Mouse (Mus musculus): ENCODE data around the gene Nipsnap3a. TPM values are rescaled to one million over a fixed set of nuclear protein-coding genes. Genes with fewer than 3 reads are reported as not detected.

Nipsnap3a gene
- polyA plus RNA-seq, 1 experiment from 2014 or later: 0.11 TPM

GRCm38 (mm10) chr4:52999449-52999848 lies 10.4 kb downstream of the Nipsnap3a start:
- Histone ChIP-seq H3K27me3 (ENCODE audit: insufficient read depth, low read length) (no peaks in the 10 kb centered on the region), H3K36me3 (ENCODE audit: insufficient read depth, low read length) (no peaks in the 10 kb centered on the region), H3K9ac (ENCODE audit: low read depth, low read length) (no peak overlapping the region), H3K4me3 (replicated peaks; ENCODE audit: low read depth, low read length) (no peak overlapping the region), H3K4me1 (replicated peaks; ENCODE audit: insufficient read depth, low read length) (no peaks in the 10 kb centered on the region), H3K9me3 (replicated peaks; ENCODE audit: low read length) (no peaks in the 10 kb centered on the region), H3K4me2 (ENCODE audit: low read length) (no peak overlapping the region), H3K27ac (no peak overlapping the region)
- ATAC-seq (replicated peaks; ENCODE audit: low FRiP score, low read depth) (no peak), DNase-seq (ENCODE audit: low spot score) (no peak)
- TF ChIP-seq CTCF (IDR thresholded peaks at IDR 0.05; ENCODE audit: low read depth): no peak
- WGBS: 88% methylated on average over 6 of the region's 6 CpGs

DNA sequence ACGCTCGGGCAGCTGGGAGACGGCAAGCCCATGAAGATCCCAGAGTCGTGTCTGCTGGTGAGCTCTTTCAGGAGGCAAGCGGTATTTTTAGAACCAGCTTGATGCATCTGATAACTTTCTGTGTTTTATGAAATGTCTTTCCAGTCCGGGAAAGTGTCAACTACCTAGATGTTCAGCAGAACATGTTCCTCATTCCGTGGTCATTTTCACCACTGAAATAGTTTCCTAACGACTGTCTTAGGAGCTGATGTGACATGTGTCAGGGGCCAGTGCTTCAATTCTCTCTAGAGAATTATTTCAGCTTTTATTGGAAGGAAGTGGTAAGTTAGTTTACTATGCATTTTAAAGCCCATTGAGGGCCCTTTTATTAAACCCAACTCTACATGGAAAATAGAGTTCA lies 11.1 kb downstream of the Nipsnap3a start:
- H3K4me2 ChIP-seq (ENCODE audit: low read length): no peak overlapping the region
- H3K9me3 ChIP-seq (replicated peaks; ENCODE audit: low read length): no peaks in the 10 kb centered on the region
- no peak for TF ChIP-seq CTCF (IDR thresholded peaks at IDR 0.05; ENCODE audit: low read depth)
- H3K9ac ChIP-seq (ENCODE audit: low read depth, low read length): no peak overlapping the region
- ATAC-seq (replicated peaks; ENCODE audit: low FRiP score, low read depth) (no peak), DNase-seq (ENCODE audit: low spot score) (no peak)
- no peak overlapping the region for H3K27ac ChIP-seq
- H3K36me3 ChIP-seq (ENCODE audit: insufficient read depth, low read length): no peaks in the 10 kb centered on the region
- H3K27me3 ChIP-seq (ENCODE audit: insufficient read depth, low read length): no peaks in the 10 kb centered on the region
- 79% methylated on average over 8 of the region's 8 CpGs for WGBS
- H3K4me1 ChIP-seq (replicated peaks; ENCODE audit: insufficient read depth, low read length): no peaks in the 10 kb centered on the region
- H3K4me3 ChIP-seq (replicated peaks; ENCODE audit: low read depth, low read length): no peak overlapping the region

- WGBS: 66% methylated on average over 4 of the region's 4 CpGs
Observed at GRCm38 (mm10) chr4:53009183-53009582, 20.1 kb downstream of the Nipsnap3a start.

GRCm38 (mm10) chr4:53009871-53010270 lies 20.8 kb downstream of the Nipsnap3a start:
- Histone ChIP-seq H3K4me2 (ENCODE audit: low read length) (no peak overlapping the region), H3K27me3 (ENCODE audit: insufficient read depth, low read length) (no peaks in the 10 kb centered on the region), H3K27ac (no peak overlapping the region), H3K4me3 (replicated peaks; ENCODE audit: low read depth, low read length) (no peak overlapping the region), H3K9me3 (replicated peaks; ENCODE audit: low read length) (no peaks in the 10 kb centered on the region), H3K36me3 (ENCODE audit: insufficient read depth, low read length) (no peaks in the 10 kb centered on the region), H3K9ac (ENCODE audit: low read depth, low read length) (no peak overlapping the region), H3K4me1 (replicated peaks; ENCODE audit: insufficient read depth, low read length) (0 out of 2 replicates have a peak, but pooled peaks cover 4% of the 10 kb centered on the region)
- ATAC-seq (replicated peaks; ENCODE audit: low FRiP score, low read depth) (no peak), DNase-seq (ENCODE audit: low spot score) (no peak)
- no peak for TF ChIP-seq CTCF (IDR thresholded peaks at IDR 0.05; ENCODE audit: low read depth)
- 85% methylated on average over 4 of the region's 4 CpGs for WGBS

More at GRCm38 (mm10) chr4:53009183-53009582, 20.1 kb downstream of the Nipsnap3a start:
- peak; percentile 43 for TF ChIP-seq CTCF (IDR thresholded peaks at IDR 0.05; ENCODE audit: low read depth)
- Histone ChIP-seq H3K9me3 (replicated peaks; ENCODE audit: low read length) (no peaks in the 10 kb centered on the region), H3K27me3 (ENCODE audit: insufficient read depth, low read length) (no peaks in the 10 kb centered on the region), H3K9ac (ENCODE audit: low read depth, low read length) (no peak overlapping the region), H3K27ac (no peak overlapping the region), H3K4me3 (replicated peaks; ENCODE audit: low read depth, low read length) (no peak overlapping the region), H3K4me1 (replicated peaks; ENCODE audit: insufficient read depth, low read length) (0 out of 2 replicates have a peak, but pooled peaks cover 4% of the 10 kb centered on the region), H3K4me2 (ENCODE audit: low read length) (no peak overlapping the region), H3K36me3 (ENCODE audit: insufficient read depth, low read length) (no peaks in the 10 kb centered on the region)
- DNase-seq (ENCODE audit: low spot score) (peak; percentile 67), ATAC-seq (replicated peaks; ENCODE audit: low FRiP score, low read depth) (no peak)

- peak within 1 kb of the TSS; percentile 88 for H3K4me3 ChIP-seq (replicated peaks; ENCODE audit: low read depth, low read length)
- no peaks in the 10 kb centered on the region for H3K27me3 ChIP-seq (ENCODE audit: insufficient read depth, low read length)
- H3K9me3 ChIP-seq (replicated peaks; ENCODE audit: low read length): no peaks in the 10 kb centered on the region
- peak; percentile 99 for DNase-seq (ENCODE audit: low spot score)
- WGBS: under 1% methylated on average over 62 of the region's 63 CpGs
- peak within 1 kb of the TSS; percentile 86 for H3K27ac ChIP-seq
- peak within 1 kb of the TSS; percentile 65 for H3K4me2 ChIP-seq (ENCODE audit: low read length)
- H3K36me3 ChIP-seq (ENCODE audit: insufficient read depth, low read length): peaks cover 12% of the 10 kb centered on the region; the same call in 1 of the 2 replicates
- H3K9ac ChIP-seq (ENCODE audit: low read depth, low read length): peak within 1 kb of the TSS; percentile 84
- no peak for TF ChIP-seq CTCF (IDR thresholded peaks at IDR 0.05; ENCODE audit: low read depth)
- peak; percentile 96 for ATAC-seq (replicated peaks; ENCODE audit: low FRiP score, low read depth)
- H3K4me1 ChIP-seq (replicated peaks; ENCODE audit: insufficient read depth, low read length): 0 out of 2 replicates have a peak, but pooled peaks cover 4% of the 10 kb centered on the region
Observed at GRCm38 (mm10) chr4:53011732-53012361, 22.8 kb downstream of the Nipsnap3a start, which contains the start of gene Nipsnap3b. Nipsnap3b (plus strand) TSS chr4:53011880.

DNA sequence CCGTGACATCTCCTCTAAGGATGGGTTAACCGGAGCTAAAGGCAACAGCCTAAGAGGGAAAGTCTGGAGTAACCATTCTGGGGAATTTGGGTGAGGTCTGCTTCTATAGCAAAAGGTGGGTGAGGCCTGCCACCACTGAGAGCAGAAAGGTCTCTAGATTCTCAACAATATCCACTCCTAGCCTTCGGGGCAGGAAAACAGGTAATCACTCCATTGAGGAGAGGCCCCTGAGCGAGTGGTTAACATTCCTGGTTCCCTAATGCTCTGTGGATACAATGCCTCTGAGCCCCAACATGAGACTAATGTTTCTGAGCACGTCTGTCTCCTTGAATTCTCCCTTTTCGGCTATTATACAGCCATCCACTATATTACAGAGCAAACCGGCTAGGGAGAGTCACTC lies 25.3 kb downstream of the Nipsnap3a start:
- WGBS: 93% methylated on average over 7 of the region's 7 CpGs
- no peak for DNase-seq (ENCODE audit: low spot score)

More for the DNA sequence above, 25.3 kb downstream of the Nipsnap3a start:
- no peak overlapping the region for H3K4me3 ChIP-seq (replicated peaks; ENCODE audit: low read depth, low read length)
- peaks cover 25% of the 10 kb centered on the region for H3K36me3 ChIP-seq (ENCODE audit: insufficient read depth, low read length)
- H3K9me3 ChIP-seq (replicated peaks; ENCODE audit: low read length): no peaks in the 10 kb centered on the region
- H3K9ac ChIP-seq (ENCODE audit: low read depth, low read length): no peak overlapping the region
- H3K4me1 ChIP-seq (replicated peaks; ENCODE audit: insufficient read depth, low read length): 0 out of 2 replicates have a peak, but pooled peaks cover 4% of the 10 kb centered on the region
- H3K4me2 ChIP-seq (ENCODE audit: low read length): no peak overlapping the region
- H3K27me3 ChIP-seq (ENCODE audit: insufficient read depth, low read length): no peaks in the 10 kb centered on the region
- H3K27ac ChIP-seq: no peak overlapping the region
- ATAC-seq (replicated peaks; ENCODE audit: low FRiP score, low read depth): no peak
- no peak for TF ChIP-seq CTCF (IDR thresholded peaks at IDR 0.05; ENCODE audit: low read depth)
